Mouse (Mus musculus) left cerebral cortex, adult 2 months (tissue): ENCODE measurements at regions not wholly inside any gene's neighbourhood (a gene's known extent, or its start where the extent isn't known, plus 50 kb on each side); places are given as distances from the start of the nearest gene placed in this dataset.
A peak's percentile ranks its signal among the peaks of the same experiment; 100 is the strongest.

Source experiments
- DNase-seq, 2 experiments: peaks; one replicate each; pipeline ENCODE4 v3.0.0; 2021 to 2022; ENCODE audit warnings: low spot score in 2 of 2, mixed read lengths in 1 of 2; ENCODE audit errors: extremely low spot score in 1 of 2
- H3K27ac ChIP-seq: fragments of 200-600 bp; 2 replicates; pipeline ENCODE4 v1.8.1; 2022
- H3K4me3 ChIP-seq: fragments of 200-600 bp; 2 replicates; pipeline ENCODE4 v1.8.1; 2022
- CTCF ChIP-seq: fragments of 200-600 bp; IDR thresholded peaks from 2 replicates; pipeline ENCODE4 v1.8.1; 2022; ENCODE audit warnings: antibody characterized with exemption, mild to moderate bottlenecking, moderate library complexity
- intact Hi-C: fragments of 180-260 bp; cut with DNase I; formaldehyde crosslinking; loops from one replicate; pipeline ENCODE4 v1.15.1; 2025

GRCm38 (mm10) chr12:107095409-107095808 is 393.0 kb upstream of the 3110018I06Rik start:
- no peak for TF ChIP-seq CTCF
- Histone ChIP-seq H3K4me3 (no peak overlapping the region), H3K27ac (no peak overlapping the region)
- intact Hi-C loops = no loop called here
- DNase-seq = no peak

GRCm38 (mm10) chr12:107104570-107104969 is 383.9 kb upstream of the 3110018I06Rik start:
- Histone ChIP-seq H3K27ac (no peak overlapping the region), H3K4me3 (no peak overlapping the region)
- no peak for TF ChIP-seq CTCF
- DNase-seq = no peak
- intact Hi-C loops = no loop called here

- no peak for DNase-seq
- intact Hi-C loops = no loop called here
- no peak for TF ChIP-seq CTCF
- Histone ChIP-seq H3K27ac (no peak overlapping the region), H3K4me3 (no peak overlapping the region)
These were observed 383.4 kb upstream of the 3110018I06Rik start for GRCm38 (mm10) chr12:107105017-107105416.

- peak; percentile 19 to 32 for DNase-seq
- Histone ChIP-seq H3K4me3 (peak overlapping the region; percentile 23; the same call in 1 of the 2 replicates), H3K27ac (peak overlapping the region; percentile 45)
- no peak for TF ChIP-seq CTCF
- intact Hi-C loops = no loop called here
These were observed 376.3 kb upstream of the 3110018I06Rik start for GRCm38 (mm10) chr12:107111908-107112770.

GRCm38 (mm10) chr12:107118364-107118763 is 370.1 kb upstream of the 3110018I06Rik start:
- TF ChIP-seq CTCF = no peak
- DNase-seq = no peak
- no peak overlapping the region for H3K4me3 ChIP-seq
- intact Hi-C loops = no loop called here
- no peak overlapping the region for H3K27ac ChIP-seq

GRCm38 (mm10) chr12:107119076-107119475 is 369.4 kb upstream of the 3110018I06Rik start:
- TF ChIP-seq CTCF = no peak
- intact Hi-C loops = no loop called here
- Histone ChIP-seq H3K4me3 (no peak overlapping the region), H3K27ac (no peak overlapping the region)
- DNase-seq = no peak

GRCm38 (mm10) chr12:107120486-107121186 is 367.8 kb upstream of the 3110018I06Rik start:
- H3K27ac ChIP-seq = no peak overlapping the region
- TF ChIP-seq CTCF = no peak
- intact Hi-C loops = no loop called here

GRCm38 (mm10) chr12:107121990-107122389 is 366.4 kb upstream of the 3110018I06Rik start:
- Histone ChIP-seq H3K4me3 (no peak overlapping the region), H3K27ac (no peak overlapping the region)
- no peak for TF ChIP-seq CTCF
- DNase-seq = no peak
- intact Hi-C loops = no loop called here

More at GRCm38 (mm10) chr12:107120486-107121186, 367.8 kb upstream of the 3110018I06Rik start:
- DNase-seq = no peak
- H3K4me3 ChIP-seq = no peak overlapping the region

GRCm38 (mm10) chr12:107123661-107124060 is 364.8 kb upstream of the 3110018I06Rik start:
- Histone ChIP-seq H3K4me3 (no peak overlapping the region), H3K27ac (no peak overlapping the region)
- DNase-seq = no peak
- TF ChIP-seq CTCF = no peak
- intact Hi-C loops = no loop called here

GRCm38 (mm10) chr12:107124263-107124885 is 364.1 kb upstream of the 3110018I06Rik start:
- intact Hi-C loops = no loop called here
- no peak overlapping the region for H3K27ac ChIP-seq
- no peak overlapping the region for H3K4me3 ChIP-seq
- no peak for DNase-seq
- no peak for TF ChIP-seq CTCF

- intact Hi-C loops = no loop called here
- no peak overlapping the region for H3K4me3 ChIP-seq
- no peak for DNase-seq
- H3K27ac ChIP-seq = no peak overlapping the region
- no peak for TF ChIP-seq CTCF
These were observed 363.2 kb upstream of the 3110018I06Rik start for GRCm38 (mm10) chr12:107125201-107125600.

- no peak overlapping the region for H3K4me3 ChIP-seq
- H3K27ac ChIP-seq = no peak overlapping the region
- no peak for DNase-seq
- no peak for TF ChIP-seq CTCF
- intact Hi-C loops = no loop called here
These were observed 362.4 kb upstream of the 3110018I06Rik start for GRCm38 (mm10) chr12:107126056-107126455.
